Mouse (Mus musculus) kidney, adult 2 months (tissue): Measurements from ENCODE around the gene Phrf1. TPM values are rescaled to one million over a fixed set of nuclear protein-coding genes. Genes with fewer than 3 reads are reported as not detected.

Experiments used
- DNase-seq: peaks from one replicate; pipeline ENCODE4 v3.0.0; 2021
- H3K27ac ChIP-seq: fragments of 200-500 bp; 2 replicates; pipeline ENCODE4 v1.5.1; 2012; ENCODE audit warnings: low read depth, low read length, control low read depth, inconsistent platforms; ENCODE audit not compliant: insufficient read depth
- H3K27me3 ChIP-seq: fragments of 200-500 bp; replicated peaks from 2 replicates; pipeline ENCODE4 v1.6.1; 2012; ENCODE audit warnings: mild to moderate bottlenecking, moderate library complexity, low read length, inconsistent platforms; ENCODE audit not compliant: control insufficient read depth, insufficient read depth
- H3K36me3 ChIP-seq: fragments of 200-500 bp; 2 replicates; pipeline ENCODE4 v1.6.1; 2012; ENCODE audit warnings: mild to moderate bottlenecking, moderate library complexity, low read length, inconsistent platforms; ENCODE audit not compliant: control insufficient read depth, insufficient read depth
- H3K4me1 ChIP-seq: fragments of 200-500 bp; 2 replicates; pipeline ENCODE4 v1.6.1; 2011; ENCODE audit warnings: low read length; ENCODE audit not compliant: control insufficient read depth, insufficient read depth
- H3K4me3 ChIP-seq: fragments of 200-500 bp; 2 replicates; pipeline ENCODE4 v1.5.1; 2011; ENCODE audit warnings: mild to moderate bottlenecking, low read depth, low read length, control low read depth; ENCODE audit not compliant: insufficient read depth
- CTCF ChIP-seq: fragments of 200-500 bp; conservative IDR thresholded peaks from 2 replicates; pipeline ENCODE4 v1.5.1; 2011; ENCODE audit warnings: low read depth, mild to moderate bottlenecking, control low read depth, low read length, moderate library complexity, mixed read lengths; ENCODE audit not compliant: insufficient read depth, insufficient read length
- POLR2A ChIP-seq: fragments of 200-500 bp; IDR thresholded peaks from one replicate; pipeline ENCODE4 v1.6.1; 2011; ENCODE audit warnings: low read depth, low read length, control low read depth
- WGBS: fragments of 180-500 bp; shearing (Covaris S2); methylation state at CpG from one replicate; pipeline ENCODE4 v1.1.7; 2018; 5-methylcytosine and 5-hydroxymethylcytosine counted together
- polyA plus RNA-seq: library from polyadenylated mRNA; depleted of rRNA; stranded (reverse); fragments of >200 nt; gene quantifications from 2 replicates; pipeline ENCODE4 v1.2.3, GENCODE M21; 2012

The Phrf1 gene
- polyA plus RNA-seq, 1 experiment: 19.1 TPM

- no peaks in the 10 kb centered on the region for H3K36me3 ChIP-seq
- H3K4me1 ChIP-seq: peaks cover 3% of the 10 kb centered on the region; the same call in 1 of the 2 replicates
- no peak overlapping the region for H3K27ac ChIP-seq
- no peak overlapping the region for H3K4me3 ChIP-seq
- H3K27me3 ChIP-seq: no peaks in the 10 kb centered on the region
- 94% methylated on average over 4 of the region's 4 CpGs for WGBS
- TF ChIP-seq POLR2A: no peak
- TF ChIP-seq CTCF: no peak
- DNase-seq: no peak
These were observed 30.5 kb upstream of the Phrf1 start for GRCm38 (mm10) chr7:141198121-141198520.

GRCm38 (mm10) chr7:141204546-141204945, 24.0 kb upstream of the Phrf1 start:
- Histone ChIP-seq H3K27me3 (no peaks in the 10 kb centered on the region), H3K27ac (no peak overlapping the region), H3K4me1 (no peaks in the 10 kb centered on the region), H3K36me3 (no peaks in the 10 kb centered on the region), H3K4me3 (no peak overlapping the region)
- TF ChIP-seq POLR2A: no peak
- no peak for TF ChIP-seq CTCF
- 72% methylated on average over 3 of the region's 3 CpGs for WGBS
- no peak for DNase-seq

GRCm38 (mm10) chr7:141205504-141205903, 23.1 kb upstream of the Phrf1 start:
- DNase-seq: no peak
- Histone ChIP-seq H3K4me3 (no peak overlapping the region), H3K27ac (no peak overlapping the region), H3K4me1 (no peaks in the 10 kb centered on the region), H3K36me3 (no peaks in the 10 kb centered on the region), H3K27me3 (no peaks in the 10 kb centered on the region)
- 92% methylated on average over 5 of the region's 5 CpGs for WGBS
- TF ChIP-seq CTCF (no peak), POLR2A (no peak)

- H3K27me3 ChIP-seq: no peaks in the 10 kb centered on the region
- H3K27ac ChIP-seq: no peak overlapping the region
- no peak overlapping the region for H3K4me3 ChIP-seq
- WGBS: 93% methylated on average over 18 of the region's 18 CpGs
- H3K36me3 ChIP-seq: no peaks in the 10 kb centered on the region
- TF ChIP-seq CTCF (no peak), POLR2A (no peak)
- no peak for DNase-seq
- H3K4me1 ChIP-seq: no peaks in the 10 kb centered on the region
These were observed 22.2 kb upstream of the Phrf1 start for GRCm38 (mm10) chr7:141206182-141206937.

- 82% methylated on average over 3 of the region's 3 CpGs for WGBS
- no peak for DNase-seq
- Histone ChIP-seq H3K27ac (no peak overlapping the region), H3K4me1 (no peaks in the 10 kb centered on the region), H3K36me3 (no peaks in the 10 kb centered on the region), H3K27me3 (no peaks in the 10 kb centered on the region), H3K4me3 (no peak overlapping the region)
- TF ChIP-seq CTCF (no peak), POLR2A (no peak)
These were observed 19.1 kb upstream of the Phrf1 start for GRCm38 (mm10) chr7:141209526-141209925.

GRCm38 (mm10) chr7:141210137-141210536, 18.4 kb upstream of the Phrf1 start:
- no peak overlapping the region for H3K4me3 ChIP-seq
- TF ChIP-seq CTCF (no peak), POLR2A (no peak)
- no peaks in the 10 kb centered on the region for H3K36me3 ChIP-seq
- H3K27ac ChIP-seq: no peak overlapping the region
- no peaks in the 10 kb centered on the region for H3K27me3 ChIP-seq
- no peaks in the 10 kb centered on the region for H3K4me1 ChIP-seq
- no peak for DNase-seq
- 70% methylated on average over 12 of the region's 12 CpGs for WGBS

GRCm38 (mm10) chr7:141210606-141211131, 17.9 kb upstream of the Phrf1 start:
- TF ChIP-seq CTCF (no peak), POLR2A (no peak)
- Histone ChIP-seq H3K27ac (no peak overlapping the region), H3K4me3 (no peak overlapping the region), H3K4me1 (no peaks in the 10 kb centered on the region), H3K36me3 (no peaks in the 10 kb centered on the region), H3K27me3 (no peaks in the 10 kb centered on the region)
- no peak for DNase-seq
- WGBS: 82% methylated on average over 14 of the region's 14 CpGs
